Mouse (Mus musculus) adrenal gland, postnatal 36 days (tissue): Measurements from ENCODE around the gene Enpp1. TPM values are rescaled to one million over a fixed set of nuclear protein-coding genes. Genes with fewer than 3 reads are reported as not detected.
A peak's percentile ranks its signal among the peaks of the same experiment; 100 is the strongest.
"Not testable (repeated sequence)": the region's sequence is repeated elsewhere in the genome, so short reads cannot be mapped to it uniquely, and the experiment has no call there.

ENCODE experiments used
- DNase-seq, 2 experiments: peaks; one replicate each; pipeline ENCODE4 v3.0.0; 2021; ENCODE audit warnings: mixed read lengths in 1 of 2
- total RNA-seq, 2 experiments: library from RNA; stranded (reverse); gene quantifications; 2 replicates each; pipeline ENCODE4 v1.2.3; 2021

The Enpp1 gene
- total RNA-seq, 2 experiments from 2014 or later: 2.7 to 3.8 TPM

DNA sequence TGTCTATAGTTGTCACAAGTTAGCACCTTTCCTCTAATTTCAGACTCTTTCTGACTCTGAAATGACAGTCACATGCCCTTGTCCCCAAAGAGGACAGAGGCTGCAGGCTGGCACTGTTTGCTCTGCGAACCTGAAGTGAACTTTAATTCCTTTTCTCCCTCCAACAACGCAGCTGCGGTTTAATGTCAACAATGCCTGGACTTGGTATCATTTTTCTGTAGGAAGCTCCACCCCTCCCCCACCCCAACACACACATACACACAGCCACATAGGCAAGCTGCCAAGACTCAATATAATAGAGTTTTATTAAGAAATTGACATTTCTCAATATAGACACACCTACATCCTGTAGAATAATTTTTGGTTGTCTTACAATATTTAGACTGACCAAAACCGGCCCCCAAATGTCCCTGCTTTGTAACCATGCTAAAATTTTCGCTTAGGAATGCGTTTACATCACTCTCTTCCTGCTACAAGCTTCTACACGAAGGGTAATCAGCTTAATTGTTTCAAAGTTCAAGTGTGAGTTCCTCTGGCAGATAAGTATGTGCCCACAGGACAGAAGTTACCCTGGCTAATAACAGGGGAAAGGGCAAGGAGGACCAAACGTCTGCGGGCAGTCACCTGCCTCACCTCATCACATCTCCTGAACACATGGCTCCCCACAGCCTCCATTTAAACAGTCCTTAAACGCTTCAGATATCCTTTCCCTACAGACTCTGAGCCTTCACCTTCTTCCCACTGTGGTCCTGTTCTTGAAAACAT, 73.5 kb downstream of the Enpp1 start:
- DNase-seq: no peak

GRCm38 (mm10) chr10:24636986-24637385, 75.0 kb downstream of the Enpp1 start:
- no peak for DNase-seq

GRCm38 (mm10) chr10:24635884-24636283, 76.1 kb downstream of the Enpp1 start:
- DNase-seq: no peak

GRCm38 (mm10) chr10:24635331-24635815, 76.6 kb downstream of the Enpp1 start:
- DNase-seq: no peak

GRCm38 (mm10) chr10:24634288-24634687, 77.7 kb downstream of the Enpp1 start:
- no peak for DNase-seq

GRCm38 (mm10) chr10:24631122-24631521, 80.8 kb downstream of the Enpp1 start:
- DNase-seq: no peak

DNA sequence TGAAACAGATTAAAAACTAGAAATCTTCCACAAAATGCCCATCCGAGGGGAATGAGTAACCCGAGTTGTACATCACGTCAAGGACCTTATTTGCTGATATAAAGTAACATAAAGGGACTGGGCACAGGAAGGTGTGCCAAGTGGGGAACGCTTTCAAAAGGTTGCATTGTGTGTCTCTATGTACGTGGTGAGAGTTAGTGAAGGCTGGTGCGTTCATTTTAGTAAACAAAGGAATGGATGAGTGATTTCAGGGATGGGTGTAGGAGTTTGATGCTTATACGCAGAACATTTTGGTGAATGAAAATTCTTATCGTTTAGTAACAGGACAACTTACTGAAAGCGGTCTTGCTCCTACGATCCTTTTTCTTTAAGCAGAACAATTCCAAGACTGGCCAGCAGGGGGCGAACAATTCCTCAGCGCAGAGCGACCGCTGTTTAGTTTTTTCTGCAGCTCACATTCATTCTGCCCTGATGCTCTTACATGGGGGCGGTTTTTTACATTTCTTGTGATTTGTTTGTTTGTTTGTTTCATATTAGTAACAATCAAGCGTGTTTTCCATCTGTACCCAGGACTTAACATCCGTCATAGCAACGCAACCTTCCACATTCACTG, 81.4 kb downstream of the Enpp1 start:
- peak; percentile 70 to 71 for DNase-seq

- DNase-seq: no peak
These were observed 82.8 kb downstream of the Enpp1 start for GRCm38 (mm10) chr10:24629086-24629720.

GRCm38 (mm10) chr10:24628466-24628865, 83.5 kb downstream of the Enpp1 start:
- DNase-seq: no peak

DNA sequence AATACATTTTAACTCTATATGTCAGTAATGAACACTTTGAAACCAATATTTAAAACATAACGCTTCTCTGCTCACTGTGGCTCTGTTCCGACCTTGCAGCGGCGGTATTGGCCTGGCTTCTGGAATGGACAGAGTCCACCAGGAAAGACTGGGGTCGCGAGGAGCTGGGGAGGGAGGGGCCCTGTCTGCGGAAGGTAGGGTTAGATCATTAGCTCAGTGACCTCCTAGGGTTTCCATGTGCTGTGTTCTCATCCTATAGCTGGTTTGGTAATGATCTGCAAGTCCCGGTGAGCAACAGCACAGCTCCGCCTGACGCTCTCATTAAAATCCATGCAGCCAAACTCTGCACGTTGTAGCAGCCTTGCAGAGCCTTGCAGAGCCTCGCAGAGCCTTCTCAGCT, 84.7 kb downstream of the Enpp1 start:
- no peak for DNase-seq

- peak; percentile 84 to 85 for DNase-seq
These were observed 86.8 kb downstream of the Enpp1 start for GRCm38 (mm10) chr10:24625060-24625701.

GRCm38 (mm10) chr10:24622586-24622985, 89.4 kb downstream of the Enpp1 start:
- peak; percentile 81 to 83 for DNase-seq

- DNase-seq: peak; percentile 65 to 66
These were observed 90.4 kb downstream of the Enpp1 start for GRCm38 (mm10) chr10:24621572-24621971.

- DNase-seq: not testable (repeated sequence)
These were observed 95.4 kb downstream of the Enpp1 start for GRCm38 (mm10) chr10:24616572-24616971.

DNA sequence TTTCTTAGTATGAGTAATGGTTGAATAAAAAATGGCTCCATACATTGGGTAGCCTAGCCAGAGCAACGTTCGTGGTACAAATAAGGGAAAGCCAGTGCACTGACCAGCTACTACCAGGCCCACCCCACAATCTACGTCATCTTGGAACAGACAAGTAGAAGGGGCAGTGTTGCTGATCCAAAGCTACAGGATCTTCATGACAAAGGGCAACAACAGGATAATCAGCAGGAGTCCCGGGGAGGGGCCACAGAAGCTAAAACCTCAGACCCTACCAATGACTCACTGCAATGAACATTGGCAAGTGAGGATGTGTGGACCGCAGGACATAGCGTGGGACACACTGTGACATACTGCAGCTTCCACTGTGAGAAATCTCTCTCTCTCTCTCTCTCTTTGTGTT, 96.2 kb downstream of the Enpp1 start:
- no peak for DNase-seq

- DNase-seq: no peak
These were observed 97.2 kb downstream of the Enpp1 start for GRCm38 (mm10) chr10:24614726-24615125.

DNA sequence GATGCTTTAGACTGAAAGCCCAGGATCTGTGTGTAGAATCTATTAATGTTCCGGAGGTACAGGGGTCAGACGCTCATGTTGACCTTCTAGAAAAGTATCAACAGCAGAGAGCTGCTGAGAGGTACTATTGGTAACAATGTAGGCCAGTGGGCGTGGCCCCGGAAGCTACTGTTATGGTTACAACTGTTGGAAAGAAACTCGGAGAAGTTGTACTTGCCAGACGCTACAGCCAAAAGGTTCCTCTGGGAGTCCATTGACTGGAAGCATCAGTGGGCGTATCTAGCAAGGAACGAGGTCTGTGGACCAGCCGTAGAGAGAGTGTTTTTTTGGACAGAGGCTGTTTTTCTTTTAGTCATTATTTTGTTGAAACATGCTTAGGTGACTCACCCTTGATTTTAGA, 102.2 kb downstream of the Enpp1 start:
- DNase-seq: peak in 1 of 2 experiments; percentile 5

- DNase-seq: peak in 1 of 2 experiments; percentile 24
These were observed 102.8 kb downstream of the Enpp1 start for GRCm38 (mm10) chr10:24609146-24609545.

GRCm38 (mm10) chr10:24603727-24604126, 108.2 kb downstream of the Enpp1 start:
- no peak for DNase-seq

DNA sequence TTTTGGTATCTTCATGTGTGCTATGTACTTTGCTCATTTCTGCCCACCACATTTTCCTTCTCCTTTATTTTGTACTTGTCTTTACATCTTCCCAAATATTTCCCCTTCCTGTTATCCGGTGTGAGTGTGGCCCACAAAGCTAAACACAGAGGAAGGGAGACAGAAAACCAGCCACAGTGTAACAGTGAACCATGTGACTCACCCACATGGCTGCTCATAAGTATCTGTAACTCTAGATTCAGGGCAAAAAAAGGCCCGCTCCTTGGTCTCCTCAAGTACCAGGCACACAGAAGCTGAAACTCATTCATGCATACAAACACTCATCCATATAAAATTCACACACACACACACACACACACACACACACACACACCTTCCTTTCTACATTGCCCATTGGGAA, 108.9 kb downstream of the Enpp1 start:
- no peak for DNase-seq

DNA sequence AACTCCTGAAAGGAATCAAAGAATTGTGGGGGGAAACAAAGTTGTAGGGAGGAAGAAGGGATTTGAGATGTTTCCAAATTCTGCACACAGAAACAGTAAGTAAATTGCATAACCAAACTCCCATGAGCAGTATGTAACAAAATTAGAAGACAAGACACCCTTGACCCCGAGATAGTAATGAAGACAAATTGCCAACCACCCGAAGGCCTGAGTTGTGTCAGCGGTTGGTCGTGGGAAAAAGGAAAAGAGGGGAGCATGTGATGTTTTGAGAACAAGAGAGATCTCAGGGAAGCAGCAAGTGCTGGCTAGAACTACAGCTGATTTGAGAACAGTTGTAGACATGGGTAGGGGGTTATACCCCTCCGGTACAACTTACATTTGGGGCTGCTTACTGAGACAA, 112.2 kb downstream of the Enpp1 start:
- peak in 1 of 2 experiments; percentile 7 for DNase-seq

DNA sequence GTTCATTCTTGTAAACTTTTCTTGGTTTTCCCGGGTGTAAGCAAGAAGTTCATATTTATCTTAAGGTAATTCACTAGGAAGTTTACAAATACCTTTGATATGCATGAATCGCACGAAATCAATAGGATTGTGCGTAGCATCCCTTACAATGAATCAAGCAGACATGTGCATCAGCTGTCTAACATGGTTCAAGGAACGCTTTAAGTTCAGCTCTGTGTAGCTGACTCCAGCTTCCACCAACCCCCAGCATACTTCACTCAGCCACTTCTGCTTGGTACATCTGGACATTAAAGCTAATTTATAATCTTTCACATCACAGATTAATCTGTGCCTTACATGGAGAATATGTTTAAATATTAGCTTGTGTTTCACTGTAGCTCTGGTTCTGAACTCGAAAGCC, 113.3 kb downstream of the Enpp1 start:
- DNase-seq: no peak

- no peak for DNase-seq
These were observed 114.2 kb downstream of the Enpp1 start for GRCm38 (mm10) chr10:24597789-24598188.
